Mouse (Mus musculus) ES-E14 (cell line): Measurements from ENCODE around the gene Guca1b. TPM values are rescaled to one million over a fixed set of nuclear protein-coding genes. Genes with fewer than 3 reads are reported as not detected.
"Not testable (repeated sequence)": the region's sequence is repeated elsewhere in the genome, so short reads cannot be mapped to it uniquely, and the experiment has no call there.

Experiments used
- DNase-seq: peaks from one replicate; pipeline ENCODE4 v3.0.0-alpha.2; 2013; ENCODE audit warnings: low read depth, low spot score
- H3K27ac ChIP-seq: 2 replicates; pipeline ENCODE4 v1.5.1; 2012; ENCODE audit warnings: low read depth, mild to moderate bottlenecking, low read length, moderate library complexity, mixed read lengths; ENCODE audit not compliant: poor library complexity, insufficient read depth, severe bottlenecking
- H3K36me3 ChIP-seq: 2 replicates; pipeline ENCODE4 v1.6.1; 2012; ENCODE audit warnings: mild to moderate bottlenecking, low read length, moderate library complexity, mixed read lengths; ENCODE audit not compliant: control insufficient read depth, poor library complexity, insufficient read depth, severe bottlenecking
- H3K4me1 ChIP-seq, 2 experiments: fragments of 150-350 bp in 1 of 2; sonication (generic) in 1 of 2; 2 replicates each; pipeline ENCODE4 v1.6.1; 2012; ENCODE audit warnings: low read length in 2 of 2, mild to moderate bottlenecking in 1 of 2, mixed read lengths in 1 of 2; ENCODE audit not compliant: control insufficient read depth in 2 of 2, insufficient read depth in 2 of 2, poor library complexity in 1 of 2
- H3K4me3 ChIP-seq, 2 experiments: fragments of 150-350 bp in 1 of 2; sonication (generic) in 1 of 2; 2 replicates each; pipeline ENCODE4 v1.5.1; 2012; ENCODE audit warnings: low read length in 2 of 2, low read depth in 1 of 2, mild to moderate bottlenecking in 1 of 2, mixed read lengths in 1 of 2; ENCODE audit not compliant: insufficient read depth in 1 of 2, poor library complexity in 1 of 2, severe bottlenecking in 1 of 2
- H3K9ac ChIP-seq: 2 replicates; pipeline ENCODE4 v1.6.1; 2012; ENCODE audit warnings: low read depth, mild to moderate bottlenecking, low read length, mixed read lengths; ENCODE audit not compliant: poor library complexity, insufficient read depth, severe bottlenecking
- H3K9me3 ChIP-seq: fragments of 150-350 bp; sonication (generic); 2 replicates; pipeline ENCODE4 v1.6.1; 2012; ENCODE audit warnings: low read depth, mild to moderate bottlenecking, low read length; ENCODE audit not compliant: control insufficient read depth, insufficient read depth
- CHD2 ChIP-seq: IDR thresholded peaks from 2 replicates; pipeline ENCODE4 v1.6.1; 2014; ENCODE audit warnings: mild to moderate bottlenecking, low read depth, low read length, inconsistent platforms
- HCFC1 ChIP-seq: IDR thresholded peaks from 2 replicates; pipeline ENCODE4 v1.6.1; 2012; ENCODE audit warnings: low read length, inconsistent platforms, borderline replicate concordance; ENCODE audit not compliant: insufficient read depth
- MAFK ChIP-seq: IDR thresholded peaks from 2 replicates; pipeline ENCODE4 v1.6.1; 2014; ENCODE audit warnings: mild to moderate bottlenecking, low read depth, low read length, inconsistent platforms; ENCODE audit not compliant: insufficient read depth
- ZC3H11A ChIP-seq: IDR thresholded peaks from 2 replicates; pipeline ENCODE4 v1.6.1; 2012; ENCODE audit warnings: low read depth, mild to moderate bottlenecking, inconsistent platforms, low read length, borderline replicate concordance
- ZNF384 ChIP-seq: IDR thresholded peaks from 2 replicates; pipeline ENCODE4 v1.6.1; 2012; ENCODE audit warnings: low read depth, low read length, inconsistent platforms
- in situ Hi-C, 2 experiments: fragments of 600-800 bp; cut with MboI; formaldehyde crosslinking; loops; one replicate each; pipeline ENCODE4 v1.15.1; 2025; ENCODE audit warnings: low sequenced_read_pairs in 2 of 2, inconsistent platforms in 1 of 2; ENCODE audit not compliant: unreplicated experiment in 2 of 2
- total RNA-seq: library from RNA; depleted of rRNA; stranded (reverse); fragments of 300-350 nt; gene quantifications from 2 replicates; pipeline ENCODE4 v1.2.3, GENCODE M21; 2012

The Guca1b gene
- total RNA-seq, 1 experiment: not detected

GRCm38 (mm10) chr17:47407717-47408557 lies 22.7 kb downstream of the Guca1b start:
- TF ChIP-seq CHD2 (no peak), ZNF384 (no peak), ZC3H11A (no peak), HCFC1 (no peak), MAFK (no peak)
- in situ Hi-C loops: no loop called here
- Histone ChIP-seq H3K27ac (no peak overlapping the region), H3K9me3 (no peaks in the 10 kb centered on the region), H3K4me3 (no peak overlapping the region), H3K36me3 (no peaks in the 10 kb centered on the region), H3K9ac (no peak overlapping the region), H3K4me1 (no peaks in the 10 kb centered on the region; a peak in 1 of 4 replicates)
- no peak for DNase-seq

- H3K9me3 ChIP-seq: no peaks in the 10 kb centered on the region
- DNase-seq: peak; percentile 72
- no peaks in the 10 kb centered on the region; a peak in 1 of 4 replicates for H3K4me1 ChIP-seq
- in situ Hi-C loops: no loop called here
- no peak overlapping the region for H3K9ac ChIP-seq
- no peak for TF ChIP-seq CHD2
- no peak for TF ChIP-seq HCFC1
- TF ChIP-seq ZC3H11A: no peak
- TF ChIP-seq ZNF384: no peak
- TF ChIP-seq MAFK: no peak
- no peak overlapping the region for H3K27ac ChIP-seq
- no peaks in the 10 kb centered on the region for H3K36me3 ChIP-seq
- no peak overlapping the region for H3K4me3 ChIP-seq
These were observed 23.3 kb downstream of the Guca1b start for GRCm38 (mm10) chr17:47408558-47408898.

- in situ Hi-C loops, H3K27ac ChIP-seq: not testable (repeated sequence)
These were observed 25.0 kb downstream of the Guca1b start for GRCm38 (mm10) chr17:47409897-47410861.

GRCm38 (mm10) chr17:47420195-47420594 lies 35.0 kb downstream of the Guca1b start:
- Histone ChIP-seq H3K9ac (no peak overlapping the region), H3K4me1 (peaks cover 0 to 5% of the 10 kb centered on the region in 2 experiments; a peak in 2 of 4 replicates), H3K4me3 (no peak overlapping the region), H3K27ac (no peak overlapping the region), H3K36me3 (no peaks in the 10 kb centered on the region), H3K9me3 (no peaks in the 10 kb centered on the region)
- in situ Hi-C loops: no loop called here
- no peak for DNase-seq
- no peak for TF ChIP-seq ZC3H11A
- TF ChIP-seq MAFK: no peak
- no peak for TF ChIP-seq HCFC1
- no peak for TF ChIP-seq CHD2
- TF ChIP-seq ZNF384: no peak

More at GRCm38 (mm10) chr17:47409897-47410861, 25.0 kb downstream of the Guca1b start:
- H3K36me3 ChIP-seq, H3K4me1 ChIP-seq, DNase-seq, H3K9me3 ChIP-seq: not testable (repeated sequence)
- Histone ChIP-seq H3K9ac (peak overlapping the region; percentile 52; the same call in 1 of the 2 replicates), H3K4me3 (peak overlapping the region; percentile 24 to 62; a peak in 2 of 4 replicates)
